Mouse (Mus musculus) urinary bladder, postnatal 4 days (tissue): Measurements from ENCODE around the gene Rps15a.

Experiments
- DNase-seq, 2 experiments: peaks; one replicate each; pipeline ENCODE4 v3.0.0; 2021 to 2022; ENCODE audit warnings: low spot score in 2 of 2

Gene Rps15a

DNA sequence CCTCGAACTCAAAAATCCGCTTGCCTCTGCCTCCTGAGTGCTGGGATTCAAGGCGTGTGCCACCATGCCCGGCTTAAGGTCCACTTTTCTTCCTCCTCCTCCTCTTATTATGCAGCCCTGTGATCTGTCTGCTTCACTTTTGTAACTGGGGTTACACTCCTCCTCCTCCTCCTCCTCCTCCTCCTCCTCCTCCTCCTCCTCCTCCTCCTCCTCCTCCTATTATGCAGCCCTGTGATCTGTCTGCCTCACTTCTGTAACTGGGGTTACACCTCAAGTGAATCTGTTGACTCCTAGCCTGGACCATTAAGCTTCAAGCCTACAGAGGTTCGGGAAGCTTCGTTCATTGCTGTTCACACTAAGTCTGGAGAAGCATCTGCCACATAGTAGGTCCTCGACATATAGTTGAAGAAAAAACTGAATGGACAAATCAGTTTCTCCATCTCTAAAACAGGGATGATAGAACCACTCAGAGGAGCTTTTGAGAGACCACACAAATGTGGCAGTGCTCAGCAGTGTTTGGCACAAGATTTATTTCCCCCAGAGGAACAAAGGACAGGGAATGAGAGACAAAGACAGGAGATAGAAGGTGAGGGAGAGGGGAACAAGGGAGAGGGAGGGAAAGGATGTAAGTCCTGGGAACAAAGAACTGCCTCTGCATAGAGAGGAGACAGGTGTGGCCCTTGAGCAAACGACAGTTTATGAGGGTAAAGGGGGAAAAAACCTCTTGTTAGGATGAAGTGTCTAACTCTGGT, 975 bp upstream of the Rps15a start:
- no peak for DNase-seq

DNA sequence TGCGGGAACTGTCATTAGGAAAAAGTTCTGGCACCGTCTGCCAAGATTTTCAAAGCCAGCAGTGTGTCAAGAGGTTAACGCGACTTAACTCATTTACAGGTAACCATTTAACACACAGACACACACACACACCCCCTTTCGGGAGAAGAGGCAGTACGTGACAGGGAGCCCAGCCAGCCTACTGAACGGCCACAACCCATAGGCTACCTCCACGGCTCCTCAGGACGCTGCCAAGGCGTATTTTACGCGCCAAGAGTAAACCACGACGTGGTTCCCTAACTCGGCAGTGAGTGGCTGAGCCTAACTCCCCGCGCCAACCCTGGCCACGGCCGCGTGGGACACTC, 483 bp downstream of the Rps15a start:
- DNase-seq: no peak

DNA sequence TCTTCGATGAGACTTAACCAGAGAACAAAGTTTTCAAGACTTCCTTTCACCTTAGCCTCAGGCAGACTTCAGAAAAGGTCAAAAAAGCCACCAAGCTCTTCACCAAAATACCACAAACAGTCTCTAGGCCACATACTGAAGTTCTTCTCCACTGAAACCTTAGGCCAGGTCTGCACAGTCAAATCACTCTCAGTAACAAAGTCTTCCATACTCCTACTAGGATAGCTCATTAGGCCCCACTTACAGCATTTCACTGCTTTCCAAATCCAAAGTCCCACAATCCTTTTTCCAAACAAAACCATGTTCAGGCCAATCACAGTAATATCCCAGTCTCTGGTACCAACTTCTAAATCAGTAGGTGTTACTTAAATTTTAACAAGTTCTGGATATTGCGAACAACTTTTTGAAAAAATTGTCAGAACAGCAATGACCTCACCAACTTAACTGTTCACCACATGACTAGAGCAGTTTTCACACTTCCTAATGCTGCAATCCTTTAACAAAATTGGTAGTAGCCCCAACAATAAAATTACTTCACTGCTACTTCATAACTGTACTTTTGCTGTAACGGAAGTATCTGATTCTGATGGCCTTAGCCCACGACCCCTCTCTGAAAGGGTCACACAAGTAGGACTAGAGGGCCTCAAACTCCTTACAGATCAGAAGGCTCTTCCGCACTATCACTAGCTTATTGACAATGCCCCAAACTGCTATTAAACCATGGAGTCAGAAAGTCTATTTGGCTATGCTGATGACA, 2.3 kb downstream of the Rps15a start:
- no peak for DNase-seq

DNA sequence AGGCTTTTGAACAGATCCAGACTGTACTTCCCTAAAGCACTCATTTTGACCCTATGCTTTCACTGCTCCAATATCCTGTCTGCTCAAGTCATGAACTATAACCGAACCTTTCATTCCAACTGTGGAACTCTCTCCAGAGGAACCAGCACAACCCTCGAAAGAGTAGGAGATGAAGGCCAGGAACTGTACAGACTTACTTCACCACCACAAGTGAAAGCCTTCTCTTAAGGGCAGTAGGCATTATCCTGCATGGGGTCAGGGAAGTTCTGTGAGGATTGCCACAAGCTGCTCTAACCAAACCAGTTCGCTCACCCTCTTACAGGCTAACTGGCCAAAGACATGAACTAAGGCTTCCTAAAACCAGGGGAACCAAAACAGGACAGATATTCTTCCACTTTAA, 4.9 kb downstream of the Rps15a start:
- no peak for DNase-seq

DNA sequence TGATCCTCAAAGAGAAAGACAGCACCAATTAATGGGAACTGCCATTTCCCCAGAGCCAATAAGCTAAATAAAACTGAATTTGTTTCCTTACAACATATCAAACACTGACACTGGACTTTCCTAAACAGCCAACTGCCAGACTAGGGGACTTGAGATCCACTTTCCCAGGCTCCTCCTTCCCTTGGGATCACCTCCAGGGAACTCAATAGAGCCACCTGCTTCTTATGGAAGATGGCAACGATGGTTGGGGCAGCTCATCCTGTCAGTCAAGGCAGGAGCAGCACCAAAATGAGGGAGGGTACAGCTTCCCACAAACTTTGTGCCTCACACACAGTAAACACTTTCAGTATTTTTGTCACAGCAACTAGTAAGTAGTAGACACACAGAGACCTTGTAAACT, 8.3 kb downstream of the Rps15a start:
- no peak for DNase-seq

DNA sequence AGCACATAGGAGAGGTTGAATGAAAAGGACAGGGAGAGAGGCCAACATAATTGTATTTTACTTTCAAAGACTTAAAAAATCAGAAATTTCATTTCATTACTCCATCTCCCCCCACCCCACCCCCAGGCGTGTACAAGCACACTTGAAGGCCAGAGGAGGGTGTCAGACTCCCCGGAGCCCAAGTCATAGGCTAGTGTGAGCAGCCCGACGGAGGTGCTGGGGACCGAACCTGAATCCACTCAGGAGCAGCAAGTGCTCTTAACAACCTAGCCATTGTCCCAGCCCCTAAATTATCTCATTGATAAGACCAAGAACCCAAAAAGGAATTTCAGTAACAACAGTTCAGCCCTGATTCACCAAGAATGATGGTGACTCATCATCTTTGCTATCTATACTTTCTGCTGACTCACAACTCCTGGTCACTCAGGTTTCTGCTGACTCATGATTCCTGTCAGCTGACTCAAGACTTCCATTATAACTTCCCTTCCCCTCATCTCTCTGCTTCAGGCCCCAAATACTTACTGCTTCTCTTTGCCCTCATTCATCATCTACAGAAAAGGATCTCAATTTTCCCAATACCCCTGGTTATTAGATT, 11.4 kb downstream of the Rps15a start:
- DNase-seq: no peak

DNA sequence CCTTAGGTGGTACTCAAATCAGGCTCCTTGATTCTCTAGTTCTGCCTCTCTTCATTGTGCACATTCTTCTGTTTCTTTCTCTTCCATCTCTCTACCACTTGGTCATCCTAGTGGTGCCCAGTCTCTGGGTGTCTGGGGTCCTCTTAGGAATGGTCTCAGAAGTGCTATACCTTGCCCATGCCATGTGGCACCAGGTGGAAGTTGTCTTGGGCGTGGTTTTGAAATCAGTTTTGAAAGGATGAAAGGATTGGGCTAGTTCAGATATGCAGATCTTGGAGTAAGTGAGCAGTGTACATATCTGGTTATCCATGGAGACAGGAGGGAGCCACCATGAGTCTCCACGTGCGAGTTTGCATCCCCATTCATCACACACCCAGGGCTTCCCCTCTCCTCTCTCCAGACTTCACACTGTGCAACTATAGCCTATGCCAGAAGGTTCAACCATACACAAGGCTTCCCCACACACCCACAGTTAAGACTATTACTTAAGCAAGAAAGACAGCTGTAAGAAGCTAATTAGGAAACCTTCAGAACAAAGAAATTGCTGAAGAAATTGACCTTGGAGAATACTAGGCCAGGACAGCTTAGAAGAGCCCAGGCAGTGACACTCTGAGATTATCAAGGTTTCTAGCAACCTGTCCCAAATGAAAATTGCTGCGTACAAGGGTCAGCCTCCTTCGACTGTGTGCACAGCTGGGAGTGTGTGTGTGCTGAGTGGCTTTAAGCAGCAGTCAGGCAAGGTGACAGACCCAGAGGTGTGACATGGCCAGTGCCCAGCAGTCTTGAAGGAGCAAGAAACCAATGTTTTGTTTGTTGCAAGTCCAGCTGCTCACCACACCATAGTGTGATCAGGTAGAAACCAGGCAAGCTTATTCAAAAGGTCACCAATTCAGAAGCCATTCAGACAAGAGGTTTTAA, 12.3 kb downstream of the Rps15a start:
- no peak for DNase-seq

DNA sequence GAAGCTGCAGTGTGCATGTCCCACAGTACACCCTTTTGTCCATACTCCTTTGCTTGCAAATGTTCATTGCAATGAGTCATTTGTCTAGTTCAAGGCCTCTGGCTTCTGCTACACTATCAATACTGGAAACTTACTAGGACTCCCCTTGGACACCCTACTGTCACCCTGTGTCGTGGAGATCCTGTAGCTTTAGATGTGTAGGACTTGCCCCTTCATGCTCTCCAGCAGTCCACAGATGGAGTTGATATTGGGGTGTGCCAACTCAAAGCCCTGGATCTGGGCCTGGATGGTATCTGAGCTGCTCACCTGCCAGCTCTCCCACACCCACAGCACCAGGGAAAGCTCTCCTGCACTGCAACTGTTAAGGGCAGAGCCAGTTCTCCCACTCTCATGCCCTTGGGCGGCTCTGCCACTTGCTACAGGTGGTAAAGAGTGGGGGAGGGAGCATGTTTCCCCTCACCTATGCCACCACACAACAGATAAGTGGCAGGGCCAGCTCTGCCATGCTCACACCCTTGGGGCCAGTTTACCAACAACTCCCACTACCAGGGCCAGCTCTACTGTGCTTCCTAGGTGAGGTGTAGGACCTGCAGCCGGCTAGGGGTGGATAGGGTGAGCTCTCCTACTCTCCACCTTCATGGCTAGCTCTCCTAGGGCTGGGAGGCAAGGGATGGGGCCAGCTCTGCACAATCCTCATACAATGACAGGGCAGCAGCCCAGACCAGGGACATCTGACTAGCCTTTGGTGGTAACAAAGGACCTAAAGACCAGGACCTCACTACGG, 13.1 kb downstream of the Rps15a start:
- DNase-seq: no peak

DNA sequence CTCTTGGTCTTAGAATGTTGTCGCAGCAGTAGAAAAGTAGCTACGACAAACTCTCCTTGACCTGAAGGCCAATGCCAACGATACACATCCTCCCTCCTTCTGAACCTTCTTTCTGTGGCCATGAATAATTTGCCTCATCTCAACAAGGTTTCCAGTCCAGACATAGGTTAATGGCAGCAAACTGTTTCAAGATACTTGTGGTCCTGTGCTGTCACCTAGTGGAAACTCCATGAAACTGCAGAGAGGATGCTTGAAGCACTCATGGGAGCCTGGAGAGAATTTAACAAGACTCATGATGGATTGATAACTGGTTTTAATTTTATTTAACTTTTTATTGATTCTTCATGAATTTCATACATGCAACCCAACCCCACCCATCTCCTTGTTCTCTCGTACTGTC, 13.8 kb downstream of the Rps15a start:
- DNase-seq: no peak

DNA sequence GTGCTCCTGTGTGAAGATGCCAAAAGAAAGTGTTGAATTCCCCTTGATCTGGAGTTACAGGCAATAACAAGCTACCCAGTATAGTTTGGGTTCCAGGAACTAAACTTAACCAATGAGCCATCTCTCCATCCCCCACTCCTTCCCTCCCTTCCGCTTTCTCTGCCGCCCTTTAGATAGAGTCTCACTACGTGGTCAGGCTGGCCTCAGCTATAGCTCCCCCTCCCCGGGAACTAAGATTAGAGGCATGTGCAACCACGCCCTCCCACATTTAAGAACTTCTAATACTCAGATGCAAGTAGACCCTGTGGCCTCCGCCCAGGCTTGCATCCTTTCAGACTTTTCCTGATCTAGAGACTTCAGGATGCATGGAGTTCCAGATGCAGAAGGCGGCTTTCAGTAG, 18.4 kb downstream of the Rps15a start:
- DNase-seq: no peak

DNA sequence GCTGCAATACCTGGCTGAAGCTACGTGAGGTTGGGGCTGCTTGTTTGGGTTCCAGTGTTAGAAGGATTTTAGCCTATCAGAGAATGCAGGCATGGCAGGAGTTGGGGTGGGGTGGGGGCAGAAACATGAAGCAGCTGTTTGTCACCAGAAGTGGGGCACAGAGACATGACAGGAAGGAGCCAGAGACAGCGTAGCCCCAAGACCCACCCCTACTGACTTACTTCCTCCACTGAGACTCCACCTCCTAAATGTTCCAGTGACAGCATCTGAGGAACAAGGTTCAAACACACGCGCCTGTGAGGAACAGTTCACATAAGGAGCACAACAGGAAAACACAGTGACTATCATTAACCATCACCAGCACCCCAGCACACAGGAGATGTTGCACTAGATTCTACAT, 36.0 kb downstream of the Rps15a start:
- no peak for DNase-seq

DNA sequence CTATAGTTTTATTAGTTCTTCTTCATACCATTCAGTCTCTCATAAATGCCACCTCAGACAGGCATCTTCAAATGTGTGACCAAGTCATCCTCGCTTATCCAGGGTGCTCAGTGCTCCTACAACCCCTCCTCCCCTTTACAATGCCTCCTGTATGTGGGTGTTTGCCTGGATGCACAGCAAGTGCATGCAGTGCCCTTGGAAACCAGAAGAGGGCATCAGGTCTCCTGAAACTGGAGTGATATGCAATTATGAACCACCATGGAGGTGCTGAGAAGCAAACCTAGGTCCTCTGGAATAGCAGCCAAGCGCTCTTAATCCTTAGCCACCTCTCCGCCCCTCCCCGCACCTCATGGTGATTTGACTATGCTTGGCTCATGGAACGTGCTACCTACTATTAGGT, 36.9 kb downstream of the Rps15a start:
- DNase-seq: no peak

DNA sequence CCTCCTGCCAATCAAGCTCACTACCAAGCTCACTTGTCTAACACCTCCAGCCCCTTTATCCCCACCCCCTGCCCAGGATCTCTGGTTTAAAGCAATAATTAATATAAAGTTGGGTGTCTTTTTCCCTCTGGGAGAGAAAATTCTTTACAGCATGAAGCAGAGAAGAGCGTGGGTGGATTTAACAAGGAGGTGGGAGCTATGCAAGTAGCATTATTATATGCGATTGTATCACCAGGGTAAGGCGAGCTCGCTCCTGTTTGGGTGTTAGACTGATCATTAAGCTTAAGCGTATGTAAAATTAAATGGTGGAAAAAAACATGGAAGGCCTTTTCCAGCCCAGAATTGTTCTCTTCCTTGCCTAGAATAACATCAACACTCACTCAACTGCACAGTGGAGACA, 48.7 kb downstream of the Rps15a start:
- DNase-seq: no peak

DNA sequence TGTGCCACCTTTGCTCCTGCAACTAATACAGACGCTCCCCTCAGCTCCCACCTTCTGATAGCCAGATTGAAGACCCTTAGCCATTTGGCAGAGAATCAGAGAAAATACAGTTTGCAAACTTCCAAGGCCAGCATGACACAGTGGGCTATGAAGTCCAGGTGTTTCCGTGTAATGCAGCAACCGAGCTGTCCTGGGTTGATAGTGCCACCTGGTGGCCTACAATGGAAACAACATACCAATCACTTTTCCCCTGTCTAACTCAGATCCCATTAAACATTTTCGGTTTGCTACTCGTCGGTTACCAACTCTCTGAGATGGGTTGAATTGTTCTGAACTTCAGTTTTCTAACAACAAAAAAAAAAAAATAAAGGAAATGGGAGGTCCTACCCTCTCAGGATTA, 59.7 kb downstream of the Rps15a start:
- no peak for DNase-seq
